Mouse (Mus musculus): ENCODE measurements around the gene Josd1. TPM values are rescaled to one million over a fixed set of nuclear protein-coding genes. Genes with fewer than 3 reads are reported as not detected.
"Not testable (repeated sequence)": the region's sequence is repeated elsewhere in the genome, so short reads cannot be mapped to it uniquely, and the experiment has no call there.

Gene Josd1
- total RNA-seq, 2 experiments from 2014 or later = 33.8 to 36.4 TPM

GRCm38 (mm10) chr15:79692334-79692733, 4.6 kb upstream of the Josd1 start:
- DNase-seq = no peak

- peak in 1 of 2 experiments; percentile 42 for DNase-seq
These were observed 3.3 kb upstream of the Josd1 start for GRCm38 (mm10) chr15:79691023-79691508.

GRCm38 (mm10) chr15:79690426-79691022, 2.8 kb upstream of the Josd1 start, which contains the start of gene Gtpbp1:
Gtpbp1 (plus strand) TSS chr15:79690845.
- DNase-seq = peak; percentile 96 to 97

GRCm38 (mm10) chr15:79689662-79690425, 2.1 kb upstream of the Josd1 start:
- DNase-seq = no peak

- no peak for DNase-seq
These were observed 693 bp upstream of the Josd1 start for GRCm38 (mm10) chr15:79688268-79688956.

GRCm38 (mm10) chr15:79687175-79687574, 544 bp downstream of the Josd1 start:
- DNase-seq = no peak

- no peak for DNase-seq
These were observed 1.5 kb downstream of the Josd1 start for GRCm38 (mm10) chr15:79686046-79686869.

- DNase-seq = no peak
These were observed 2.5 kb downstream of the Josd1 start for GRCm38 (mm10) chr15:79685141-79685641.

- no peak for DNase-seq
These were observed 3.1 kb downstream of the Josd1 start for GRCm38 (mm10) chr15:79684616-79685015.

- DNase-seq = peak; percentile 47 to 54
These were observed 3.8 kb downstream of the Josd1 start for GRCm38 (mm10) chr15:79683707-79684465.

- no peak for DNase-seq
These were observed 4.6 kb downstream of the Josd1 start for GRCm38 (mm10) chr15:79683146-79683545.

GRCm38 (mm10) chr15:79681973-79682372, 5.7 kb downstream of the Josd1 start:
- no peak for DNase-seq

- DNase-seq = no peak
These were observed 9.8 kb downstream of the Josd1 start for GRCm38 (mm10) chr15:79677936-79678335.

- not testable (repeated sequence) for DNase-seq
These were observed 15.8 kb downstream of the Josd1 start for GRCm38 (mm10) chr15:79671828-79672348.

- no peak for DNase-seq
These were observed 16.8 kb downstream of the Josd1 start for GRCm38 (mm10) chr15:79670972-79671299.

GRCm38 (mm10) chr15:79670249-79670971, 17.3 kb downstream of the Josd1 start, which contains the start of gene Tomm22:
Tomm22 (plus strand) TSS chr15:79670861.
- peak; percentile 92 to 95 for DNase-seq

GRCm38 (mm10) chr15:79669195-79669594, 18.5 kb downstream of the Josd1 start:
- peak; percentile 28 to 41 for DNase-seq

- no peak for DNase-seq
These were observed 23.1 kb downstream of the Josd1 start for GRCm38 (mm10) chr15:79664666-79665065.

- DNase-seq = peak in 1 of 2 experiments; percentile 48
These were observed 25.9 kb downstream of the Josd1 start for GRCm38 (mm10) chr15:79661852-79662251.
